19 mouse cellular contexts compared by ENCODE assay signal in the genomic region with DNA sequence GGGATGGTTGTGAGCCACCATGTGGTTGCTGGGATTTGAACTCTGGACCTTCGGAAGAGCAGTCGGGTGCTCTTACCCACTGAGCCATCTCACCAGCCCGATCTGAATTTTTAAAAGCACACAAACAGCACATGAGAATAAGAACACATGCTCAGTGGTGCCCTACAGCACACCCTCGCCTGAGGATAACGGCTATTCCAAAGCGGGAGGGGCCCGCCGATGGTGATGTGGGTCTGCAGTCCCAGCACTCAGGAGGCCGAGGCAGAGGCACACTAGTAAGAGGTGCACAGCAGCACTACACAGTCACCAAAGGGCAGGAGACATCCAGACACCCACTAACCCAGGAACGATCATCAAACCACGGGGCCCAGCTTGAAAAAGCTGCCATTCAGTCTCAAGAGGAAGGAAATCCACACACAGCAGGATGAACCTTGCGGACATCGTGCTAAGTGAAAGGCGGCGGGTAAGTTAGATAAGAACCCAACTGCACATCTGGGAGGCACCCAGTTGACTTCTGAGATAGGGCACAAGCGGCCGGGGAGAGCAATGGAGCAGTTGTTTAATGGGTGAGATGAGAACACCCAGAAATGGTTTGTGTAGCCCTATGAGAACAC. TPM values are rescaled to one million over a fixed set of nuclear protein-coding genes. Genes with fewer than 3 reads are reported as not detected.
DNase-seq lines count a peak whose midpoint lies in the region; ATAC-seq and TF ChIP-seq lines count a peak whose summit lies in the region.
"Had no signal": no experiment of that assay in that cellular context is flagged by ENCODE, and none has a peak within 500 bp of the region (broad histone marks: within the 10 kb centered on the region; RNA-seq: fewer than 3 reads in every experiment).

No protein-coding gene starts in this region.

- H3K4me1 ChIP-seq in midbrain, embryonic 11.5 days (ENCODE audit: control insufficient read depth, insufficient read depth, low read length) = no peaks in the 10 kb centered on the region
- no peaks in the 10 kb centered on the region for H3K4me1 ChIP-seq in midbrain, embryonic 10.5 days
- H3K4me1 ChIP-seq in liver, embryonic 11.5 days (replicated peaks; ENCODE audit: control insufficient read depth, insufficient read depth, low read length) = no peaks in the 10 kb centered on the region
- H3K4me1 ChIP-seq: forebrain, embryonic 10.5 days; midbrain, embryonic 13.5 days had no signal

- peak; percentile 61 for DNase-seq in midbrain, embryonic 11.5 days (ENCODE audit: low spot score, missing footprints)
- no peak for DNase-seq in midbrain, embryonic 10.5 days (ENCODE audit: low spot score)
- DNase-seq in c-Kit-negative CD71-positive TER-119-positive erythroid progenitor cells, embryonic 14.5 days (ENCODE audit: low read depth, low spot score) = peak; percentile 63
- DNase-seq in liver, embryonic 11.5 days (ENCODE audit: low spot score) = peak; percentile 66
- no peak for DNase-seq in layer of hippocampus, adult 2 months (ENCODE audit: low spot score in 2 of 2)
- no peak for DNase-seq in right cerebral cortex, postnatal 14 days
- DNase-seq: cerebellum, postnatal 10 days; heart, adult 18-20 months; heart, postnatal 14 days; thymus, postnatal 4 days had no signal

- H3K36me3 ChIP-seq in midbrain, embryonic 11.5 days (ENCODE audit: control insufficient read depth, insufficient read depth, low read length) = peaks cover 7% of the 10 kb centered on the region
- H3K36me3 ChIP-seq in midbrain, embryonic 10.5 days = peaks cover 80% of the 10 kb centered on the region
- H3K36me3 ChIP-seq in liver, embryonic 11.5 days (ENCODE audit: control insufficient read depth, insufficient read depth, low read length) = peaks cover 21% of the 10 kb centered on the region

- no peak overlapping the region for H3K4me2 ChIP-seq in midbrain, embryonic 11.5 days
- peak overlapping the region; percentile 56 for H3K4me2 ChIP-seq in liver, embryonic 11.5 days
- H3K4me2 ChIP-seq: midbrain, embryonic 13.5 days had no signal

- WGBS in midbrain, embryonic 11.5 days = 89% methylated on average over 17 of the region's 17 CpGs
- 88% methylated on average over 17 of the region's 17 CpGs for WGBS in midbrain, embryonic 10.5 days
- WGBS in liver, embryonic 11.5 days = 43% methylated on average over 17 of the region's 17 CpGs

- no peaks in the 10 kb centered on the region for H3K27me3 ChIP-seq in midbrain, embryonic 11.5 days (ENCODE audit: control insufficient read depth, insufficient read depth, low read length)
- no peaks in the 10 kb centered on the region for H3K27me3 ChIP-seq in midbrain, embryonic 10.5 days (ENCODE audit: low read depth, poor library complexity, severe bottlenecking)
- H3K27me3 ChIP-seq in liver, embryonic 11.5 days (replicated peaks; ENCODE audit: control insufficient read depth, insufficient read depth, low read length) = no peaks in the 10 kb centered on the region
- H3K27me3 ChIP-seq: midbrain, embryonic 13.5 days had no signal

- no peak for ATAC-seq in midbrain, embryonic 11.5 days (ENCODE audit: low FRiP score)
- ATAC-seq in liver, embryonic 11.5 days (replicated peaks; ENCODE audit: low FRiP score) = peak; percentile 95
- ATAC-seq in megakaryocyte-erythroid progenitor cell, adult 5-6 weeks (replicated peaks; ENCODE audit: low FRiP score, low TSS enrichment, poor library complexity, severe bottlenecking) = peak; percentile 94
- ATAC-seq: lung, postnatal 0 days; midbrain, embryonic 13.5 days had no signal

- no peak overlapping the region for H3K9ac ChIP-seq in midbrain, embryonic 11.5 days (ENCODE audit: low read length)
- H3K9ac ChIP-seq in liver, embryonic 11.5 days (ENCODE audit: low read depth, low read length) = peak overlapping the region; percentile 41; the same call in 1 of the 2 replicates
- H3K9ac ChIP-seq: midbrain, embryonic 13.5 days had no signal

- H3K9me3 ChIP-seq in midbrain, embryonic 11.5 days (ENCODE audit: control insufficient read depth, low read length) = no peaks in the 10 kb centered on the region
- H3K9me3 ChIP-seq in midbrain, embryonic 10.5 days (replicated peaks) = no peaks in the 10 kb centered on the region
- H3K9me3 ChIP-seq in liver, embryonic 11.5 days (ENCODE audit: control insufficient read depth, low read length) = no peaks in the 10 kb centered on the region
- H3K9me3 ChIP-seq: forebrain, embryonic 10.5 days; midbrain, embryonic 13.5 days had no signal

- no peak overlapping the region for H3K4me3 ChIP-seq in midbrain, embryonic 11.5 days (ENCODE audit: low read depth, low read length)
- H3K4me3 ChIP-seq in midbrain, embryonic 10.5 days = no peak overlapping the region
- no peak overlapping the region for H3K4me3 ChIP-seq in liver, embryonic 11.5 days (ENCODE audit: low read depth, low read length)
- H3K4me3 ChIP-seq in layer of hippocampus, adult 2 months = no peak overlapping the region
- H3K4me3 ChIP-seq: forebrain, embryonic 10.5 days; midbrain, embryonic 13.5 days had no signal

- no peak overlapping the region for H3K27ac ChIP-seq in midbrain, embryonic 11.5 days (ENCODE audit: low read depth, low read length)
- H3K27ac ChIP-seq in midbrain, embryonic 10.5 days (replicated peaks) = no peak overlapping the region
- peak overlapping the region; percentile 88 for H3K27ac ChIP-seq in liver, embryonic 11.5 days (ENCODE audit: low read depth, low read length)
- no peak overlapping the region for H3K27ac ChIP-seq in layer of hippocampus, adult 2 months
- H3K27ac ChIP-seq: forebrain, embryonic 10.5 days; kidney, postnatal 0 days; midbrain, embryonic 13.5 days had no signal

- TF ChIP-seq CTCF in layer of hippocampus, adult 2 months (conservative IDR thresholded peaks at IDR 0.05) = no peak

RNA-seq across cellular contexts. Expression of gene Xpo4, which starts 27.4 kb away (rescaled TPM):
- polyA plus RNA-seq in midbrain, embryonic 11.5 days (2014; fragmentation: Nextera tagmentation; extraction: Ambion mirVana) = 32.6 and 33.9 TPM in 2 replicates
- 26.4 and 26.5 TPM in 2 replicates for polyA plus RNA-seq in midbrain, embryonic 10.5 days (2016; fragmentation: Nextera tagmentation; extraction: Ambion mirVana)
- polyA plus RNA-seq in liver, embryonic 11.5 days (2014; fragmentation: Nextera tagmentation; extraction: Ambion mirVana) = 40.0 and 44.4 TPM in 2 replicates
- 48.5 and 56.7 TPM in 2 replicates for total RNA-seq in megakaryocyte-erythroid progenitor cell, adult 5-6 weeks (2014; fragmentation: Nextera tagmentation)
- 61.1 and 69.0 TPM in 2 replicates for total RNA-seq in megakaryocyte-erythroid progenitor cell, adult 5-6 weeks (2017)
- total RNA-seq in layer of hippocampus, adult 2 months (2021) = 10 to 100 TPM; 14.4 to 15.0 TPM

RNA-seq across cellular contexts. Expression of gene Gm49361, which starts 53.3 kb away (rescaled TPM):
- not detected in 2 replicates for polyA plus RNA-seq in midbrain, embryonic 11.5 days (2014; fragmentation: Nextera tagmentation; extraction: Ambion mirVana)
- not detected in 2 replicates for polyA plus RNA-seq in midbrain, embryonic 10.5 days (2016; fragmentation: Nextera tagmentation; extraction: Ambion mirVana)
- polyA plus RNA-seq in liver, embryonic 11.5 days (2014; fragmentation: Nextera tagmentation; extraction: Ambion mirVana) = not detected in 2 replicates
- not detected in 2 replicates for total RNA-seq in megakaryocyte-erythroid progenitor cell, adult 5-6 weeks (2014; fragmentation: Nextera tagmentation)
- total RNA-seq in megakaryocyte-erythroid progenitor cell, adult 5-6 weeks (2017) = not detected in 2 replicates
- total RNA-seq in layer of hippocampus, adult 2 months (2021) = 1 to 10 TPM in 1 of 2 experiments, under 1 TPM in 1; 0.32 to 3.1 TPM
- total RNA-seq: layer of hippocampus, postnatal 14 days had no signal
- polyA plus RNA-seq: C2C12; forebrain, embryonic 10.5 days; kidney, postnatal 0 days; limb, embryonic 11.5 days; lung, postnatal 0 days; midbrain, embryonic 13.5 days; stomach, embryonic 16.5 days had no signal

Comparison
In these comparisons a context has a peak if more than half of its experiments do, and no peak if none do; other contexts are left out.
1. DNase-seq: peak in midbrain, embryonic 11.5 days (single experiment), c-Kit-negative CD71-positive TER-119-positive erythroid progenitor cells, embryonic 14.5 days (single experiment) and liver, embryonic 11.5 days (single experiment); none in midbrain, embryonic 10.5 days (single experiment), layer of hippocampus, adult 2 months (0 of 2) and right cerebral cortex, postnatal 14 days (single experiment).